Comparison of ENCODE assay signal across 9 mouse cellular contexts in the genomic region with DNA sequence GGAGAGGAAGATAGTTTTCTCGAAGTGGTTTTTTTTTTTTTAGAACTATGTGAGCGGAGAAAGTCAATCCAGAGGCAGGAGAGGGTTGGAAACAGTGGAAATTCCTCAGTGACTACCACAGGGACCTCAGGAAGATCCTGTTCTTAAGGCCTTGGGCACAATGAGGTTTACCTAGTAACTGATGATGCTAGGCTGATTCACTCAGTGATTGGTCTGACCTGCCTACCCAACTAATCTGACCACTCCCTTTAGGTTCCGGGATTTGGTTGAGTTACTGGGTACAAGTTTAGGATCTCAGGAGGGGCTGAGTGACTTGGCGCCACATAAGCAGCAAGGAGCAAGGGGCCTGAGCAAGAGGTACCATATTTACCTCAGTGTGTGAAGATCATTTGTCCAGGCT. TPM values are rescaled to one million over a fixed set of nuclear protein-coding genes. Genes with fewer than 3 reads are reported as not detected.
DNase-seq lines count a peak whose midpoint lies in the region; ATAC-seq lines count a peak whose summit lies in the region.
"Had no signal": no experiment of that assay in that cellular context is flagged by ENCODE, and none has a peak within 500 bp of the region (broad histone marks: within the 10 kb centered on the region; RNA-seq: fewer than 3 reads in every experiment).

H2-DMb1 (plus strand) TSS at position 150 of the 400 bp plus-strand sequence.

- peak; percentile 69 for DNase-seq in hindbrain, embryonic 14.5 days (ENCODE audit: low spot score)
- DNase-seq in 416B (ENCODE audit: low read depth) = peak; percentile 90
- peak; percentile 75 for DNase-seq in R1 (ENCODE audit: low read depth, low spot score)
- DNase-seq in induced T-regulatory cell, adult 2 months (ENCODE audit: low read depth) = peak; percentile 81
- peak; percentile 92 for DNase-seq in lung, postnatal 36 days
- DNase-seq in hindbrain, embryonic 10.5 days (ENCODE audit: low spot score) = no peak

- no peaks in the 10 kb centered on the region for H3K4me1 ChIP-seq in hindbrain, embryonic 14.5 days (replicated peaks; ENCODE audit: control insufficient read depth, insufficient read depth, low read length)
- no peaks in the 10 kb centered on the region for H3K4me1 ChIP-seq in hindbrain, embryonic 12.5 days
- no peaks in the 10 kb centered on the region for H3K4me1 ChIP-seq in hindbrain, embryonic 10.5 days (replicated peaks)
- H3K4me1 ChIP-seq in forebrain, embryonic 12.5 days = no peaks in the 10 kb centered on the region
- H3K4me1 ChIP-seq: midbrain, embryonic 12.5 days had no signal

- 69% methylated on average over 4 of the region's 4 CpGs for WGBS in hindbrain, embryonic 14.5 days
- WGBS in hindbrain, embryonic 12.5 days = 61% methylated on average over 4 of the region's 4 CpGs
- 62% methylated on average over 4 of the region's 4 CpGs for WGBS in hindbrain, embryonic 10.5 days
- WGBS in forebrain, embryonic 12.5 days = 63% methylated on average over 4 of the region's 4 CpGs

- no peak within 1 kb of the TSS for H3K4me2 ChIP-seq in hindbrain, embryonic 14.5 days (replicated peaks)
- H3K4me2 ChIP-seq in hindbrain, embryonic 12.5 days (replicated peaks) = no peak within 1 kb of the TSS
- no peak within 1 kb of the TSS for H3K4me2 ChIP-seq in forebrain, embryonic 12.5 days
- H3K4me2 ChIP-seq: midbrain, embryonic 12.5 days had no signal

- no peak within 1 kb of the TSS for H3K4me3 ChIP-seq in hindbrain, embryonic 14.5 days (replicated peaks; ENCODE audit: low read length)
- no peak within 1 kb of the TSS for H3K4me3 ChIP-seq in hindbrain, embryonic 12.5 days
- H3K4me3 ChIP-seq in hindbrain, embryonic 10.5 days = no peak within 1 kb of the TSS
- no peak within 1 kb of the TSS for H3K4me3 ChIP-seq in forebrain, embryonic 12.5 days (replicated peaks)
- H3K4me3 ChIP-seq: midbrain, embryonic 12.5 days had no signal

- no peaks in the 10 kb centered on the region for H3K27me3 ChIP-seq in hindbrain, embryonic 14.5 days (ENCODE audit: control insufficient read depth, insufficient read depth, low read length)
- H3K27me3 ChIP-seq in hindbrain, embryonic 12.5 days = no peaks in the 10 kb centered on the region
- no peaks in the 10 kb centered on the region for H3K27me3 ChIP-seq in hindbrain, embryonic 10.5 days (ENCODE audit: insufficient read depth, poor library complexity, severe bottlenecking)
- no peaks in the 10 kb centered on the region for H3K27me3 ChIP-seq in forebrain, embryonic 12.5 days

- H3K9ac ChIP-seq in hindbrain, embryonic 14.5 days = no peak within 1 kb of the TSS
- H3K9ac ChIP-seq in hindbrain, embryonic 12.5 days = no peak within 1 kb of the TSS
- no peak within 1 kb of the TSS for H3K9ac ChIP-seq in forebrain, embryonic 12.5 days
- H3K9ac ChIP-seq: midbrain, embryonic 12.5 days had no signal

- H3K36me3 ChIP-seq in hindbrain, embryonic 14.5 days (replicated peaks; ENCODE audit: control insufficient read depth, insufficient read depth) = no peaks in the 10 kb centered on the region
- H3K36me3 ChIP-seq in hindbrain, embryonic 12.5 days = no peaks in the 10 kb centered on the region
- H3K36me3 ChIP-seq in hindbrain, embryonic 10.5 days = no peaks in the 10 kb centered on the region
- H3K36me3 ChIP-seq in forebrain, embryonic 12.5 days (replicated peaks) = no peaks in the 10 kb centered on the region
- H3K36me3 ChIP-seq: midbrain, embryonic 12.5 days had no signal

- no peaks in the 10 kb centered on the region for H3K9me3 ChIP-seq in hindbrain, embryonic 14.5 days (ENCODE audit: control insufficient read depth, low read length)
- H3K9me3 ChIP-seq in hindbrain, embryonic 12.5 days (replicated peaks) = no peaks in the 10 kb centered on the region
- no peaks in the 10 kb centered on the region for H3K9me3 ChIP-seq in hindbrain, embryonic 10.5 days
- H3K9me3 ChIP-seq in forebrain, embryonic 12.5 days = no peaks in the 10 kb centered on the region
- H3K9me3 ChIP-seq: midbrain, embryonic 12.5 days had no signal

- H3K27ac ChIP-seq in hindbrain, embryonic 14.5 days = no peak within 1 kb of the TSS
- H3K27ac ChIP-seq in hindbrain, embryonic 12.5 days = no peak within 1 kb of the TSS
- H3K27ac ChIP-seq in hindbrain, embryonic 10.5 days = no peak within 1 kb of the TSS
- no peak within 1 kb of the TSS for H3K27ac ChIP-seq in forebrain, embryonic 12.5 days
- H3K27ac ChIP-seq: midbrain, embryonic 12.5 days had no signal

- ATAC-seq in hindbrain, embryonic 14.5 days (ENCODE audit: low FRiP score) = no peak
- ATAC-seq in hindbrain, embryonic 12.5 days (ENCODE audit: low FRiP score) = no peak
- ATAC-seq in forebrain, embryonic 12.5 days (ENCODE audit: low FRiP score) = no peak

RNA-seq across cellular contexts. Expression of gene H2-DMb1, which starts in this region (rescaled TPM):
- 0.72 and 0.76 TPM in 2 replicates for polyA plus RNA-seq in hindbrain, embryonic 14.5 days (2014; fragmentation: Nextera tagmentation; extraction: Ambion mirVana)
- polyA plus RNA-seq in hindbrain, embryonic 12.5 days (2016; fragmentation: Nextera tagmentation; extraction: Ambion mirVana) = 1.4 and 2.1 TPM in 2 replicates
- polyA plus RNA-seq in hindbrain, embryonic 10.5 days (2016; fragmentation: Nextera tagmentation; extraction: Ambion mirVana) = 0.30 and 0.98 TPM in 2 replicates
- polyA plus RNA-seq in forebrain, embryonic 12.5 days (2016; fragmentation: Nextera tagmentation; extraction: Ambion mirVana) = 0.38 and 0.69 TPM in 2 replicates

Comparison
In these comparisons a context has a peak if more than half of its experiments do, and no peak if none do; other contexts are left out.
1. Peak in DNase-seq in hindbrain, embryonic 14.5 days; RNA of the gene not detected or under 1 TPM.